Mouse (Mus musculus) liver, embryonic 11.5 days (tissue): ENCODE data around the gene Gm5901. TPM values are rescaled to one million over a fixed set of nuclear protein-coding genes. Genes with fewer than 3 reads are reported as not detected.
A peak's percentile ranks its signal among the peaks of the same experiment; 100 is the strongest.
"Not testable (repeated sequence)": the region's sequence is repeated elsewhere in the genome, so short reads cannot be mapped to it uniquely, and the experiment has no call there.

Experiments
- ATAC-seq: fragments of 200-750 bp; cut with Nextera tagmentation; replicated peaks from 2 replicates; pipeline ENCODE4 v1.8.0; 2017; ENCODE audit warnings: moderate number of reproducible peaks, mild to moderate bottlenecking, moderate TSS enrichment, moderate library complexity; ENCODE audit not compliant: low FRiP score
- DNase-seq: peaks from one replicate; pipeline ENCODE4 v3.0.0-alpha.2; 2017; ENCODE audit warnings: low spot score
- H3K27ac ChIP-seq: fragments of 300-500 bp; sonication (generic); 2 replicates; pipeline ENCODE4 v1.5.1; 2014; ENCODE audit warnings: mild to moderate bottlenecking, low read depth, low read length, control low read depth
- H3K27me3 ChIP-seq: fragments of 300-500 bp; sonication (generic); replicated peaks from 2 replicates; pipeline ENCODE4 v1.6.1; 2014; ENCODE audit warnings: low read length, mixed read lengths; ENCODE audit not compliant: control insufficient read depth, insufficient read depth
- H3K36me3 ChIP-seq: fragments of 300-500 bp; sonication (generic); 2 replicates; pipeline ENCODE4 v1.6.1; 2014; ENCODE audit warnings: mild to moderate bottlenecking, low read length, moderate library complexity, mixed read lengths; ENCODE audit not compliant: control insufficient read depth, insufficient read depth
- H3K4me1 ChIP-seq: fragments of 300-500 bp; sonication (generic); replicated peaks from 2 replicates; pipeline ENCODE4 v1.6.1; 2014; ENCODE audit warnings: low read length, mixed read lengths; ENCODE audit not compliant: control insufficient read depth, insufficient read depth
- H3K4me2 ChIP-seq: fragments of 300-500 bp; sonication (generic); 2 replicates; pipeline ENCODE4 v1.6.1; 2014; ENCODE audit warnings: mild to moderate bottlenecking, control low read depth, moderate library complexity
- H3K4me3 ChIP-seq: fragments of 300-500 bp; sonication (generic); 2 replicates; pipeline ENCODE4 v1.5.1; 2014; ENCODE audit warnings: low read depth, low read length, control low read depth
- H3K9ac ChIP-seq: fragments of 300-500 bp; sonication (generic); 2 replicates; pipeline ENCODE4 v1.6.1; 2014; ENCODE audit warnings: low read depth, low read length, control low read depth
- H3K9me3 ChIP-seq: fragments of 300-500 bp; sonication (generic); 2 replicates; pipeline ENCODE4 v1.6.1; 2016; ENCODE audit warnings: low read length, inconsistent platforms, mixed read lengths; ENCODE audit not compliant: control insufficient read depth
- WGBS: fragments of 180-500 bp; shearing (Covaris S2); extraction: QIAGEN DNeasy Blood & Tissue Kit; methylation state at CpG from one replicate; pipeline ENCODE4 v1.1.7; 2014; 5-methylcytosine and 5-hydroxymethylcytosine counted together
- polyA plus RNA-seq: library from polyadenylated mRNA; unstranded; fragments of >200 nt; fragmentation: Nextera tagmentation; extraction: Ambion mirVana; gene quantifications from 2 replicates; pipeline ENCODE4 v1.2.1, GENCODE M21; 2014

Gene Gm5901
- polyA plus RNA-seq, 1 experiment from 2014 or later = not detected

- H3K4me2 ChIP-seq = no peak overlapping the region
- H3K4me3 ChIP-seq = no peak overlapping the region
- no peak overlapping the region for H3K9ac ChIP-seq
- DNase-seq (no peak), ATAC-seq (no peak)
- peaks cover 7% of the 10 kb centered on the region; the same call in 1 of the 2 replicates for H3K4me1 ChIP-seq
- H3K9me3 ChIP-seq = no peaks in the 10 kb centered on the region
- no peak overlapping the region for H3K27ac ChIP-seq
- no peaks in the 10 kb centered on the region for H3K27me3 ChIP-seq
- no peaks in the 10 kb centered on the region for H3K36me3 ChIP-seq
Observed at GRCm38 (mm10) chr7:105395131-105395820, 20.4 kb downstream of the Gm5901 start.

GRCm38 (mm10) chr7:105396126-105396525 is 21.3 kb downstream of the Gm5901 start:
- no peak overlapping the region for H3K9ac ChIP-seq
- no peaks in the 10 kb centered on the region for H3K36me3 ChIP-seq
- no peaks in the 10 kb centered on the region for H3K9me3 ChIP-seq
- peaks cover 7% of the 10 kb centered on the region; the same call in 1 of the 2 replicates for H3K4me1 ChIP-seq
- DNase-seq (no peak), ATAC-seq (no peak)
- no peak overlapping the region for H3K27ac ChIP-seq
- no peaks in the 10 kb centered on the region for H3K27me3 ChIP-seq
- H3K4me2 ChIP-seq = no peak overlapping the region
- no peak overlapping the region for H3K4me3 ChIP-seq

DNA sequence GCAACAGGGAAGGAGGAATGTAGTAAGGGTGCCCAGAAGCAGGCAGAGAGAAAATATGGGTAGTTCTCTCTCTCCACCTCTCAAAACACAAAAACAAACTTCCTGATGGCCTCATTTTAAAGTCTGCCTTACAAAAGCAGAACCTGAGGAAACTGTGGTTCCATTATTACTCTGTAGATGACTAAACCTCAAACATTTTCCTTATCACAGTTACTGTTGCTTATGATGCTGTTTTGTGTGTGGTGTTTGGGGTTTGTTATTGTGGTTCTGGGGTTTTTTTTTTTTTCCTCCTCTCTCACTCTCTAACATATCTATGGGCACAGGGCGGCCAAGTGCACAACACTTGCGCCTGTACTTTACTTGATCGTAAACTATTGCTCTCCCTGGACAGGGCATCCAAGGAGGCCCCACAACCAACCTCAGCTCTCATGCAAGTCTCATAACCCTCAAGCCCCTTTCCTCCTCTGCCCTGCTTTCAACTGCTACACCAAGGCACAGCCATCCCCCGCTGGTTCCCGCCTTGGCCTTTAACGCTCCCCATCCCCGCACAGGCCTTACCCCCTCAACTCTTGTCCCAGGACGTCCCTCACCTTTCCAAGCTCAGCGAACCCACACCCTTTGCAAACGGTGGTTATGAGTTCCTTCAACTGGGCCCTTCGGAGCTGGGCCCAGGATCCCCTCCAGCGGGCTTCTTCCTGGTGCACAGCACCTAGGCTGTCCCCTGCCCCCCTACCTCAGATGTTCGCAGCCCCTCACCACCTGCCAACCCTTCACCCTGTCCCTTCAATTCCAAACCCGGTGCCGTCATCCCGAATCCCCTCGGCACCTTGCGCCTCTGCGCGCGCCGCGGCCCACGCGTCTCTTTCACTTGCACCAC is 24.5 kb downstream of the Gm5901 start:
- H3K27me3 ChIP-seq = no peaks in the 10 kb centered on the region
- H3K9ac ChIP-seq = peak overlapping the region; percentile 81
- 2% methylated on average over 25 of the region's 25 CpGs for WGBS
- no peak for DNase-seq
- H3K4me3 ChIP-seq = peak overlapping the region; percentile 84
- no peaks in the 10 kb centered on the region for H3K9me3 ChIP-seq
- peaks cover 7% of the 10 kb centered on the region; the same call in 1 of the 2 replicates for H3K4me1 ChIP-seq
- ATAC-seq = peak; percentile 16
- H3K36me3 ChIP-seq = no peaks in the 10 kb centered on the region
- peak overlapping the region; percentile 40 for H3K27ac ChIP-seq
- H3K4me2 ChIP-seq = peak overlapping the region; percentile 90

DNA sequence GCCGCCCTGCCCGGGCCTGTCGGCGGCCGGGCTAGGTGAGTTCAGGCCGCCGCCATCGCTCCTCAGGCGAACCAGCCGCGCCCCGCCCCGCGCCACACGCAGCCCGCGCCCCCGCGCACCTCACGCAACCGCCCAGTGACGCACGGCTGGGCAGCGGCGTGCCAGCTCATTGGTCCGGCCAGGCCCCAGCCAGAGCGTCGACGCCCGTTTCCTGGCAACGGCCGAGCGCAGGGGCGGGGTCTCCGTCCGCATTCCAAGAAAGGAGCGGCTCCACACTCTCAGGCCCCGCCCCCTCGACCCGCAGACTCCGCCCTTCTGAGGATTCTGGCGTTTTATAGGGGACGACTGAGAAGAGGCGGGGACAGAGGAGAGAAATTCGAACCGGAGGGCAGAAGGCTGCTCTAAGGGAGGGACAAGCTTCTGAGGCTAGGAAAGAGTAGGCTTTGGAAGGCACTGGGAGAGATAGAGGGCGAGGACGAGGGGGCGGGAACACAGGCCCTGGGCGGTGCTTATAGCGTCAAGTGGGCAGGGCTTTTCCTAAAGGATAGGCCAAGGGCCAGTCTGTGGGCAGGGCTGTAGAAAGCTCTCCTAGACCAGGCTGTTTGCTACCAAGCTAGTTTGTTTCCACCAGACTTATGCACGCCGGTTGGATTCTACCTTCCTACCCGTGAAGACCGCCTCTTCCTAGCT is 25.2 kb downstream of the Gm5901 start, which contains the start of gene Fam160a2:
Gene Fam160a2 (minus strand): TSS at position 120 of the 690 bp plus-strand sequence.
- Histone ChIP-seq H3K27me3 (no peaks in the 10 kb centered on the region), H3K4me1 (peaks cover 7% of the 10 kb centered on the region; the same call in 1 of the 2 replicates), H3K36me3 (no peaks in the 10 kb centered on the region), H3K9ac (peak within 1 kb of the TSS; percentile 81), H3K27ac (peak within 1 kb of the TSS; percentile 75), H3K4me2 (peak within 1 kb of the TSS; percentile 90), H3K4me3 (peak within 1 kb of the TSS; percentile 84), H3K9me3 (no peaks in the 10 kb centered on the region)
- under 1% methylated on average over 53 of the region's 55 CpGs for WGBS
- ATAC-seq (peak; percentile 97), DNase-seq (peak; percentile 100)

GRCm38 (mm10) chr7:105404268-105404667 is 29.4 kb downstream of the Gm5901 start, which contains the start of gene Cnga4:
TSS of gene Cnga4 (plus strand) at chr7:105404568.
- Histone ChIP-seq H3K4me3 (no peak within 1 kb of the TSS), H3K36me3 (no peaks in the 10 kb centered on the region), H3K4me2 (no peak within 1 kb of the TSS), H3K9me3 (no peaks in the 10 kb centered on the region), H3K4me1 (no peaks in the 10 kb centered on the region), H3K9ac (no peak within 1 kb of the TSS), H3K27ac (no peak within 1 kb of the TSS), H3K27me3 (no peaks in the 10 kb centered on the region)
- DNase-seq = no peak
- WGBS = 72% methylated on average over 5 of the region's 5 CpGs
- ATAC-seq = no peak

GRCm38 (mm10) chr7:105406322-105406721 is 31.5 kb downstream of the Gm5901 start:
- Histone ChIP-seq H3K9me3 (no peaks in the 10 kb centered on the region), H3K4me3 (no peak overlapping the region), H3K36me3 (no peaks in the 10 kb centered on the region), H3K4me2 (no peak overlapping the region), H3K27me3 (no peaks in the 10 kb centered on the region), H3K9ac (no peak overlapping the region), H3K27ac (no peak overlapping the region), H3K4me1 (no peaks in the 10 kb centered on the region)
- ATAC-seq (no peak), DNase-seq (no peak)
- 70% methylated on average over 1 of the region's 1 CpGs for WGBS

DNA sequence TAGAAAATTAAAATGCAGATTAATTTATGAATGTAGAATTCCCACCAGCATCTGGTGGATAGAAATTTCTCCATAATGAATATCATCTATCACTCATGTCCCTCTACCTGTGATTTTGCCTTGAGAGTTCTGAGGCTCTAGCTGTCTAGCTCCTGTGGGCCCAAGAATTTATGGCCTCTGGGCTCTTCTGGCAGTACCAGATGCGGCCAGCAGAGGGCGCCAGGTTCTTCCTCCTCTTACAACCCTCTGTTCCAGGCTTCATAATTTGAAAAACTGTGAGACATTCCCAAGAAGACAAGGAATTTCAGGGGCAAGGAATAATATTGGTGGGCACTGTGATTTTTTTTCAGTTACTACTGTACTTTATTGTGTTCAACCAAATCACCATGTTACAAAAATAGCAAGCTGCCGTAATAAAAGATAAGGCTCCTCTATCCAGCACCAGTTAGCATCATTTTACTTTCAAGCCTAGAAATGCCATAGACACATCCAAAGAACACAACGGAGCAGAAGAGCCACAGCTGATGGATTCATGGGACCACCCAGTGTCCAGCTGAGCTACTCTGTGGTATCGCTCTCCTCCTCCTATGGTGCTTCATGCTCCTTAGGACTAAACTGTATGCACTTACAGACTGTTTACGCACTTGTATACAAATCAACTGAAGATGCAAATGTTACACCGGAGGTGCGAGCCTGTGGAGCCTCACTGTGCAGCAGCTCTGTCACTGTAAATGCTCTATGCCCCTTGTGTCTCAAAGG is 37.2 kb downstream of the Gm5901 start:
- not testable (repeated sequence) for H3K9me3 ChIP-seq, ATAC-seq, H3K9ac ChIP-seq, H3K27me3 ChIP-seq, H3K4me2 ChIP-seq, H3K4me1 ChIP-seq, H3K27ac ChIP-seq, H3K4me3 ChIP-seq, H3K36me3 ChIP-seq
- 59% methylated on average over 8 of the region's 8 CpGs for WGBS
- DNase-seq = peak; percentile 51

DNA sequence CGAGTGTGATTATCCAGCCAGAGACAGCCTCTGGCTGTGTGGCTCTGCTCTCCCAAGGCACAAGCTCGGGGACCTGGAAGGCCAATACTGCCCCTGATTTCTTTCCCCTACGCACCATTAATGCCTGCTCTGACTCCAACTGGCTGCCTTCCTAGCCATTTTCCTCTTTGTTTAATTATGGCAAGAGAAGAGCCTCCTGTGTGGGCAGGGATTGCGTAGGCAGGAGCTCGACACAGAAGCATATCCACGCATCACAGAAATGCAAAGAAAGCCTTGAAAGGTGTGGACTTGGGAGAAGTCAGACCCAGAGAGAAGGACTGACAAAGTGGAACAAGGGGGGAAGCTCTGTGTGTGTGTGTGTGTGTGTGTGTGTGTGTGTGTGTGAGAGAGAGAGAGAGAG is 39.5 kb downstream of the Gm5901 start:
- no peak overlapping the region for H3K4me3 ChIP-seq

More for the DNA sequence above, 39.5 kb downstream of the Gm5901 start:
- WGBS = 55% methylated on average over 6 of the region's 6 CpGs
- Histone ChIP-seq H3K9ac (no peak overlapping the region), H3K4me1 (no peaks in the 10 kb centered on the region), H3K4me2 (no peak overlapping the region), H3K27me3 (0 out of 2 replicates have a peak, but pooled peaks cover 3% of the 10 kb centered on the region), H3K9me3 (no peaks in the 10 kb centered on the region), H3K36me3 (no peaks in the 10 kb centered on the region), H3K27ac (no peak overlapping the region)
- ATAC-seq (no peak), DNase-seq (no peak)
